In genomic region chr5:54358221-54358620, GRCm38 (mm10) we compare ENCODE assay signal across 24 mouse cellular contexts.
"Had no signal": no experiment of that assay in that cellular context is flagged by ENCODE, and none has a peak within 500 bp of the region (broad histone marks: within the 10 kb centered on the region; RNA-seq: fewer than 3 reads in every experiment).

No protein-coding gene starts in this region.

- H3K9me3 ChIP-seq: heart, embryonic 13.5 days; heart, embryonic 15.5 days; hindbrain, embryonic 13.5 days; hindbrain, embryonic 15.5 days; kidney, embryonic 15.5 days; limb, embryonic 10.5 days; limb, embryonic 12.5 days had no signal

- H3K36me3 ChIP-seq: heart, embryonic 13.5 days; heart, embryonic 15.5 days; hindbrain, embryonic 13.5 days; hindbrain, embryonic 15.5 days; kidney, embryonic 15.5 days; limb, embryonic 10.5 days; limb, embryonic 12.5 days had no signal

- H3K27ac ChIP-seq: heart, adult 2 months; heart, embryonic 13.5 days; heart, embryonic 15.5 days; hindbrain, embryonic 13.5 days; hindbrain, embryonic 15.5 days; hindbrain, postnatal 0 days; kidney, embryonic 15.5 days; kidney, postnatal 0 days; left cerebral cortex, adult 2 months; limb, embryonic 10.5 days; limb, embryonic 12.5 days had no signal

- H3K4me2 ChIP-seq: heart, embryonic 11.5 days; heart, embryonic 13.5 days; heart, embryonic 15.5 days; hindbrain, embryonic 13.5 days; hindbrain, embryonic 15.5 days; kidney, embryonic 15.5 days; limb, embryonic 12.5 days had no signal

- H3K27me3 ChIP-seq: heart, embryonic 13.5 days; heart, embryonic 15.5 days; hindbrain, embryonic 13.5 days; hindbrain, embryonic 15.5 days; kidney, embryonic 15.5 days; limb, embryonic 12.5 days had no signal

- H3K4me3 ChIP-seq: heart, adult 2 months; heart, embryonic 13.5 days; heart, embryonic 15.5 days; hindbrain, embryonic 13.5 days; hindbrain, embryonic 15.5 days; kidney, embryonic 15.5 days; left cerebral cortex, adult 2 months; limb, embryonic 10.5 days; limb, embryonic 12.5 days had no signal

- ATAC-seq: hindbrain, postnatal 0 days; intestine, embryonic 16.5 days had no signal

- H3K4me1 ChIP-seq: heart, embryonic 13.5 days; hindbrain, embryonic 13.5 days; kidney, embryonic 15.5 days; limb, embryonic 12.5 days had no signal

- H3K9ac ChIP-seq: heart, embryonic 13.5 days; heart, embryonic 15.5 days; hindbrain, embryonic 13.5 days; hindbrain, embryonic 15.5 days; kidney, embryonic 15.5 days; limb, embryonic 12.5 days had no signal

- DNase-seq: gastrocnemius, postnatal 14 days; gastrocnemius, postnatal 36 days; heart, adult 2 months; heart, postnatal 14 days; heart, postnatal 36 days; kidney, adult 11 months; kidney, adult 2 months; kidney, adult 9 months; kidney, postnatal 14 days; kidney, postnatal 36 days; layer of hippocampus, adult 9-11 months; liver had no signal
